Mouse (Mus musculus) stomach, embryonic 14.5 days (tissue): ENCODE measurements around the gene Tpbgl. TPM values are rescaled to one million over a fixed set of nuclear protein-coding genes. Genes with fewer than 3 reads are reported as not detected.

Experiments used
- ATAC-seq: fragments of 200-750 bp; cut with Nextera tagmentation; 2 replicates; pipeline ENCODE4 v1.8.0; 2017; ENCODE audit warnings: low read depth, moderate TSS enrichment; ENCODE audit not compliant: insufficient number of reproducible peaks, insufficient read depth, low FRiP score
- H3K27ac ChIP-seq: fragments of 300-500 bp; sonication (generic); 2 replicates; pipeline ENCODE4 v1.5.1; 2014; ENCODE audit warnings: mild to moderate bottlenecking, low read length, moderate library complexity, mixed read lengths
- H3K27me3 ChIP-seq: fragments of 300-500 bp; sonication (generic); 2 replicates; pipeline ENCODE4 v1.6.1; 2014; ENCODE audit warnings: low read length, control low read depth, mixed read lengths; ENCODE audit not compliant: control insufficient read depth, insufficient read depth
- H3K36me3 ChIP-seq: fragments of 300-500 bp; sonication (generic); 2 replicates; pipeline ENCODE4 v1.6.1; 2014; ENCODE audit warnings: mild to moderate bottlenecking, control low read depth, low read length, moderate library complexity, mixed read lengths; ENCODE audit not compliant: control insufficient read depth, insufficient read depth
- H3K4me1 ChIP-seq: fragments of 300-500 bp; sonication (generic); 2 replicates; pipeline ENCODE4 v1.6.1; 2014; ENCODE audit warnings: low read length, control low read depth, mixed read lengths; ENCODE audit not compliant: control insufficient read depth, insufficient read depth
- H3K4me2 ChIP-seq: fragments of 300-500 bp; sonication (generic); replicated peaks from 2 replicates; pipeline ENCODE4 v1.6.1; 2014; ENCODE audit warnings: low read depth, low read length, control low read depth
- H3K4me3 ChIP-seq: fragments of 300-500 bp; sonication (generic); 2 replicates; pipeline ENCODE4 v1.5.1; 2014; ENCODE audit warnings: low read depth, low read length, control low read depth
- H3K9ac ChIP-seq: fragments of 300-500 bp; sonication (generic); replicated peaks from 2 replicates; pipeline ENCODE4 v1.6.1; 2014; ENCODE audit warnings: low read depth, mild to moderate bottlenecking, control low read depth, low read length, moderate library complexity, mixed read lengths
- H3K9me3 ChIP-seq: fragments of 300-500 bp; sonication (generic); 2 replicates; pipeline ENCODE4 v1.6.1; 2016; ENCODE audit warnings: low read depth, low read length, control low read depth; ENCODE audit not compliant: control insufficient read depth
- WGBS: fragments of 180-500 bp; shearing (Covaris S2); extraction: QIAGEN DNeasy Blood & Tissue Kit; methylation state at CpG from one replicate; pipeline ENCODE4 v1.1.7; 2014; 5-methylcytosine and 5-hydroxymethylcytosine counted together
- polyA plus RNA-seq: library from polyadenylated mRNA; unstranded; fragments of >200 nt; fragmentation: Nextera tagmentation; extraction: Ambion mirVana; gene quantifications from 2 replicates; pipeline ENCODE4 v1.2.1, GENCODE M21; 2014

Tpbgl gene
- 1.3 and 1.7 TPM in 2 replicates for polyA plus RNA-seq

DNA sequence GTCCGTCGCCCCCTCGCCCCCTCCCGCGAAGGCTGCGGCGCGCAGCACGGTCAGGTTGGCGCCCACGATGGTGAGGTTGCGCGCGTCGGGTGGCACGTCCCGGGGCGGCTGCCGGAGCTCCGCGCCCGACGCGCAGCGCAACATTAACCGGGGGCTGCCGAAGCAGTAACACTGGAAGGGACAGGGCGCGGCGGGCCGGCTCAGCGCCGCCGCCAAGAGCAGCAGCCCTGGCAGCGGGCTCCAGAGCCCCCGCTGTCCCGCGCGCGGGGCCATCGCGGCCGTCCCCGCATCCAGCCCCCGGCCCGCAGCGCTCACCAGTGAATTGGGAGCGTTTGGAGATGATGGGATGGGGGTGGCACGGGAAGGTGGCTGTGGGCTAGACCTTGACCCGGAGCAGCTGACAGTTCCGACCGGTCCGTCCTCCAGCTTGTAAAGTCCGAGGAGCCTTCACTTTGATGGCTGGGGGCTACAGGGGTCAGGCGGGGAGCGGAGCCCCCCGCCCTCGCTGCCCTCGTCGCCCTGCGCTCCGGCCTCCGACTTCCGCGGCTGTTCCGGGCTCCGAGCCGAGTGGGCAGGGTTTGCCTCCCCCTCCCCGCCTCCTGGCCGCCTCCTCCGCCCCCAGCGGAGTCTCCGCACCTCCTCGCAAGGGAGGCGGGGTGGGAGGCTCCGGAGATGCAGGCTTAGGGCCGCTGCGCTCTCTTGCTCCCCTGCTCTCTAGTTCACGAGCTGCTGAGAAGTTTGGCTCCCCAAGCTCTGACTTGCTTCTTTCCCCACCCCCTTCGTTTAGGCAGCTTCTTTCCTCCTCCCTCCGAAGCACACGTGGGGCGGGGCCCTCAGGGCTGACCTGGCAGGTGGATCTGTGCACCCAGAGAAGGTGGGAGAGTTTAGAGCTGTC is at the start of gene Tpbgl:
TSS of gene Tpbgl (minus strand) at position 728 of the 895 bp plus-strand sequence.
- Histone ChIP-seq H3K9me3 (no peaks in the 10 kb centered on the region), H3K4me3 (peak within 1 kb of the TSS; percentile 46), H3K4me2 (peak within 1 kb of the TSS; percentile 100), H3K4me1 (peaks cover 11% of the 10 kb centered on the region; the same call in 1 of the 2 replicates), H3K9ac (no peak within 1 kb of the TSS; the same call in 1 of the 2 replicates), H3K36me3 (no peaks in the 10 kb centered on the region), H3K27ac (no peak within 1 kb of the TSS), H3K27me3 (peaks cover 37% of the 10 kb centered on the region; the same call in 1 of the 2 replicates)
- peak; percentile 53; the same call in 1 of the 2 replicates for ATAC-seq
- under 1% methylated on average over 83 of the region's 83 CpGs for WGBS

DNA sequence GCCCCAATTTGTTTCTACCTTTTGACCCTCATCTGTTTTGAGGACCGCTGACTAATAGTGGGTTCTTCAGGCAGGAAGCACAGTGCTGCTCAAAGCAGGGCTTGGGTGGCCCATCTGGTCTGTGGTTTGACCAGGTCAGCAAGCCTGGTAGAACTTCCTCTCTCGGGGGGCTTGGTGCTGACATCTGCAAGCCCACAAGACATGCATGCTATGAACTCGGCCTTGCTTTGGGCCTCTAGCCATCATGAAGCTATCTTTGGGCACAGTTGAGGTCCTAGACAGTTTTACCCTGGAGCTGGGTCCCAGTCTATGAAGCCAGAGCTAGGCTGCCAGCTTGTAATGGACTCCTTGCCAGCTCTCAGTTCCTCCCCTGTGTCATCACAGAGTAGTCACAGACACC is 48.0 kb upstream of the Tpbgl start:
- H3K4me2 ChIP-seq: no peak overlapping the region
- no peak overlapping the region for H3K27ac ChIP-seq
- H3K9me3 ChIP-seq: no peaks in the 10 kb centered on the region
- no peaks in the 10 kb centered on the region for H3K27me3 ChIP-seq
- no peak overlapping the region for H3K9ac ChIP-seq
- no peaks in the 10 kb centered on the region for H3K36me3 ChIP-seq
- H3K4me1 ChIP-seq: no peaks in the 10 kb centered on the region
- no peak overlapping the region for H3K4me3 ChIP-seq
- no peak for ATAC-seq
- WGBS: 72% methylated on average over 3 of the region's 3 CpGs

DNA sequence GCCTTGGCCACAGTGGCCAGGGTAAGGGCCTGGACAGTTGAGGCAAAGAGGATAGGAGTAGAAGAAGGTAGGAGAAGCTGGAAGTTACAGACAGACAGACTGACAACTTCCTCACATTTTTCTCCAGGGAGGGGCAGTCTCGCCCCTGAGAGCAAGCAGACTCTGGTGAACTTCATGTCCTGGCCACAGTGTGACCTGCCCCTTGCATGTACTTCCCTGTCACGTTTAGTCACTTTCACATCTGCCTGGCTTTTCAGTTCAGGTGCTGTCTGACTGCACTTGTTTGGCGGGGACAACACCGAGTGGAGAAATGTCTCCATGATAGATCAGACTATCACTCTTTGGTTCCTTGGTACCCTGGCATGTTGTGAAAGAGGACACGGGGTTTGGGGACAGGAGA is 47.3 kb upstream of the Tpbgl start:
- H3K4me3 ChIP-seq: no peak overlapping the region
- no peaks in the 10 kb centered on the region for H3K9me3 ChIP-seq
- no peaks in the 10 kb centered on the region for H3K36me3 ChIP-seq
- 75% methylated on average over 5 of the region's 5 CpGs for WGBS
- no peak overlapping the region for H3K27ac ChIP-seq
- no peaks in the 10 kb centered on the region for H3K4me1 ChIP-seq
- no peak overlapping the region for H3K4me2 ChIP-seq
- ATAC-seq: no peak
- H3K27me3 ChIP-seq: no peaks in the 10 kb centered on the region
- H3K9ac ChIP-seq: no peak overlapping the region

DNA sequence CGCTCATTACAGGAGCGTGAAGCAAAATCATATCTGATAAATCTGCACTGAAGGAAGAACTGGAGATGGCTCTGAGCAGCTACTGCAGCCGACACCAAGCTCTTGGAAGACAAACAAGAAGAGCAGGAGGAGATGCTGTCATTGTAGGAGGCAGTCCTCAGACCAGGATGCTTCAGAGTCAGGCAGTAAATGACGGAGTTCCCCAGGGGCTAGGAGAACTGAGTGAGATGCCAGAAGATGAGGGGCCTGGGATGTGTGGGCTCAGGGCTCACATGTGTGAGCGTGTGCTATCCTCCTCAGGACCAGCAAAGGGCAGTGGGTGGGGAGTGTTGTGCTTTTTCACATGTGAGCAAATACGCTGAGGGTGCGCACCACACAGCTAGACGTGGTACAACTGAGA is 46.3 kb upstream of the Tpbgl start:
- no peak overlapping the region for H3K4me2 ChIP-seq
- ATAC-seq: no peak
- no peaks in the 10 kb centered on the region for H3K9me3 ChIP-seq
- no peak overlapping the region for H3K27ac ChIP-seq
- H3K27me3 ChIP-seq: no peaks in the 10 kb centered on the region
- no peaks in the 10 kb centered on the region for H3K4me1 ChIP-seq
- WGBS: 62% methylated on average over 8 of the region's 8 CpGs
- no peak overlapping the region for H3K9ac ChIP-seq
- H3K36me3 ChIP-seq: no peaks in the 10 kb centered on the region
- H3K4me3 ChIP-seq: no peak overlapping the region

DNA sequence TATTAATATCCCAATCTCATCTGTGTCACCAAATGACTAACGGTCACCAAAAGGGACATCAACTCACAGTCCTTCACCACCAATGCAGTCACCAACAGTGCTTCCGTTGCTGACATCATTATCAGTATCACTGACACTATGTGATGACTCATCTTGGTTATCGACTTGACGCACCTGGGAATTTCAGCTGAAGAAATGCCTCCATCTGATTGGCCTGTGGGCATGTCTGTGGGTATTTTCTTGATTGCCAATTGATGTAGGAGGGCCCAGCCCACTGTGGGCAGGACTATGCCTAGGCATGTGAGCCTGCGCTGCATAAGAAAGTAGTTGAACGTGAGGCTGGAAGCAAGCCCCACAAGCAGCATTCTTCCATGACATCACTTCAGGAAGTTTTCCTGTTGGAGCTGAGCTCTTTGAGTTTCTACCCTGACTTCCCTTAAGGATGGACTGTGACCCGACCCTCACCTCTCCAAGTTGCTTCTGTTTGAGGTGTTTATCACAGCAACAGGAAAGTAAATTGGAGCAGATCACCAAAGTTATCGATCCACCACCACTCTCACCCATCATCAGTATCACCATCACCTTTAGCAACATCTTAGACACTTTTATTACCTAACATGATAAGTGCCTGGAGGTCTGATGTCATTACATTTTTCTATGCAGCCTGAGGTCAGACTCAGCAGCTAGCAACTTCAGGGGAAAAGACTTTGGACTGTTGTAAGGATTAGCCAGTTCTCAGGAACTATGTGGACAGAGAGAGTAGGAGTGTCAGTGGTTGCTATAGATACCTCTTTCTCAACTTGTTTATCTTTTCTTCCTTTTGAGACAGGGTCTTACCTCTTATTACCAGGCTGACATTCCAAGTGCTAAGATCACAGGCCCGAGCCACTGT is 44.9 kb upstream of the Tpbgl start:
- Histone ChIP-seq H3K4me1 (no peaks in the 10 kb centered on the region), H3K9me3 (no peaks in the 10 kb centered on the region), H3K4me2 (no peak overlapping the region), H3K27ac (no peak overlapping the region), H3K9ac (no peak overlapping the region), H3K27me3 (no peaks in the 10 kb centered on the region), H3K36me3 (no peaks in the 10 kb centered on the region), H3K4me3 (no peak overlapping the region)
- WGBS: 72% methylated on average over 9 of the region's 9 CpGs
- no peak for ATAC-seq

DNA sequence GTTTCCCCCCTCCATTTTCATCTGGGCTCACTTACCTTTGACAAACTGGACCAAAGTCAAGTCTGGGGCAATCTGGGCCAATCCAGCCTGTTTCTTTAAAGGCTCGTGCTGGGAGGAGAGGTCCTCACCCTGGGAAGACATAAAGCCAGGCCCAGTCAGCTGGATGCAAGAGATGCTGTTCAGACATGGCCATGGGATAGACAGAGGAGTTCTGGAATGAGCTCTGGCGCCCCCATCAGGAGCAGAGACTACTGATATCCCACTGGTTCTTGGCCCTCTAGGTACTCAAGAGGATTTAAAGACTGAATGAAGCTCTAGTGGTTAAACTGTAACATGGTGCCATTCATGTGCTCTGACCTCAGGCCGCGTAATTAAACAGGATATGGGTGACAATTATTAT is 44.0 kb upstream of the Tpbgl start:
- H3K27me3 ChIP-seq: no peaks in the 10 kb centered on the region
- ATAC-seq: no peak

DNA sequence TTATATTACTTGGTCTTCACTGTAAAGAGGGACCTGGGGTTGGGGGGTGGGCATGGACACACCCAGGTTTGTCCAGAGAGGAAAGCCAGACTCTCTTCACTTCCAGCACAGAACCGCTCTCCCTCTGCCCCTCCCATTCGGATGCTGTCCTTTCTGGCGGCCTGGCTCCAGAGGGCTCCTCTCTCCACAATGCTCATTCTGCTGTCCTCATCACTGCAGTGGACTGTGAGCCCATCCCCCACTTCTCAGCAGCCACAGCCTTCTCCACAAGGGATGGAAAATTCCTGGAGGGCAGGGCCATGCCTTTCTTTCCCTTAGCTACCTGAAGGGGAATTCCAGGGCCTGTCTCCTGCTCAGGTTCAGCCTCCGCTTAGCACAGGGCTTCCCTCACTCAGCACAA is 41.9 kb upstream of the Tpbgl start:
- ATAC-seq: no peak
- Histone ChIP-seq H3K36me3 (no peaks in the 10 kb centered on the region), H3K4me1 (peaks cover 8% of the 10 kb centered on the region; the same call in 1 of the 2 replicates), H3K4me2 (no peak overlapping the region), H3K9me3 (no peaks in the 10 kb centered on the region), H3K9ac (no peak overlapping the region), H3K4me3 (no peak overlapping the region), H3K27me3 (no peaks in the 10 kb centered on the region), H3K27ac (no peak overlapping the region)
- 38% methylated on average over 4 of the region's 4 CpGs for WGBS

More for the DNA sequence above, 44.0 kb upstream of the Tpbgl start:
- H3K4me1 ChIP-seq: no peaks in the 10 kb centered on the region
- 77% methylated on average over 4 of the region's 4 CpGs for WGBS
- H3K9me3 ChIP-seq: no peaks in the 10 kb centered on the region
- H3K4me2 ChIP-seq: no peak overlapping the region
- H3K9ac ChIP-seq: no peak overlapping the region
- H3K27ac ChIP-seq: no peak overlapping the region
- H3K36me3 ChIP-seq: no peaks in the 10 kb centered on the region
- no peak overlapping the region for H3K4me3 ChIP-seq

DNA sequence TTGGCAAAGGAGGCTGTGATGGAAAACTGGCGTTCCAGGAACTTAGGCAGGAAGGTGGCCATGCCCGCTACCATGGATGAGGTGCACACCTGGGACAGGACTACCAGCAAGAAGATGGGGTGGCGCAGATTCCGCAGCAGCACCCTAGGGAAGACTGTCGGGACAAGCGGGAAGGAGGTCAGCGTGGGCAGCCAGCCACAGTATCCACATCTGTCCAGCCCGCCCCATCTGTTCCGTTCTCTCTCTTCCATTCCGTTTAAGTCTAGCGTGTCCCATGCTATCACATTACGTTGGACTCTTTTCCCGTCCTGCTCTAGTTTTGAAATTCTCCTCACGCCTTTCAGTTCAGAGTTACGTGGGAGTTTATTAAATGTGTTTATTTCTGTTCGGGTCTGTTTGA is 40.2 kb upstream of the Tpbgl start:
- no peak for ATAC-seq
- peaks cover 8% of the 10 kb centered on the region; the same call in 1 of the 2 replicates for H3K4me1 ChIP-seq
- no peaks in the 10 kb centered on the region for H3K9me3 ChIP-seq
- no peak overlapping the region for H3K4me3 ChIP-seq
- no peaks in the 10 kb centered on the region for H3K36me3 ChIP-seq
- 78% methylated on average over 16 of the region's 16 CpGs for WGBS
- no peak overlapping the region for H3K4me2 ChIP-seq
- no peak overlapping the region for H3K9ac ChIP-seq
- H3K27me3 ChIP-seq: no peaks in the 10 kb centered on the region
- H3K27ac ChIP-seq: no peak overlapping the region
